Comparison of ENCODE assay signal across 27 mouse cellular contexts in the genomic region with DNA sequence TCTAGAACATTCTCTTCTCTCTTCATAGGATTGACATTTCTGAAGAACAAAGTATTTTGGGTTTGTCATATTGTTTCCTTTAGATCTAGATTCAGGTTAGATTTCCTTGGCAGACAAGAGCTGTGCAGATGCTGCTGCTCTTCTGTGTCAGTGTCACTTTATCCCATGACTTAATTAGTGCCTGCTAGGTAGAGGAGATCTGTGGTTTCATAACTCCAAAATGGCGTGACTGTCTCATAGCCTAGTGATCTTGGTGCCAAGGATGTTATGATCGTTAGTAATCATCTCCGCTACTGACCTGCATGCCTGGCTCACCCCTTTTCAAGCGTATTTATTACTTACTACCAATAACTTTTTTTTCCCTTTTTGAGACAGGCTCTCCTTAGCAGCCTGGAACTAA. TPM values are rescaled to one million over a fixed set of nuclear protein-coding genes. Genes with fewer than 3 reads are reported as not detected.
DNase-seq lines count a peak whose midpoint lies in the region; ATAC-seq and TF ChIP-seq lines count a peak whose summit lies in the region.
"Had no signal": no experiment of that assay in that cellular context is flagged by ENCODE, and none has a peak within 500 bp of the region (broad histone marks: within the 10 kb centered on the region; RNA-seq: fewer than 3 reads in every experiment).

No protein-coding gene starts in this region.

- H3K36me3 ChIP-seq in hindbrain, postnatal 0 days (ENCODE audit: insufficient read depth, low read length) = no peaks in the 10 kb centered on the region
- no peaks in the 10 kb centered on the region for H3K36me3 ChIP-seq in hindbrain, embryonic 12.5 days
- H3K36me3 ChIP-seq: liver, embryonic 15.5 days; lung, embryonic 15.5 days; neural tube, embryonic 12.5 days had no signal

- peaks cover 27% of the 10 kb centered on the region for H3K4me1 ChIP-seq in hindbrain, postnatal 0 days (ENCODE audit: insufficient read depth, low read length)
- H3K4me1 ChIP-seq in hindbrain, embryonic 12.5 days = peaks cover 61% of the 10 kb centered on the region

- WGBS in hindbrain, postnatal 0 days = 73% methylated on average over 4 of the region's 4 CpGs
- 79% methylated on average over 4 of the region's 4 CpGs for WGBS in hindbrain, embryonic 12.5 days

- H3K9ac ChIP-seq in hindbrain, postnatal 0 days (replicated peaks; ENCODE audit: low read length) = no peak overlapping the region
- H3K9ac ChIP-seq in hindbrain, embryonic 12.5 days = no peak overlapping the region
- H3K9ac ChIP-seq: embryonic facial prominence, embryonic 13.5 days; forebrain, embryonic 13.5 days; liver, embryonic 15.5 days; lung, embryonic 15.5 days; neural tube, embryonic 12.5 days had no signal

- TF ChIP-seq CTCF in hindbrain, postnatal 0 days (IDR thresholded peaks at IDR 0.05; ENCODE audit: low read depth) = no peak

- no peaks in the 10 kb centered on the region for H3K27me3 ChIP-seq in hindbrain, postnatal 0 days (ENCODE audit: insufficient read depth, low read length)
- no peaks in the 10 kb centered on the region for H3K27me3 ChIP-seq in hindbrain, embryonic 12.5 days
- H3K27me3 ChIP-seq: embryonic facial prominence, embryonic 13.5 days; forebrain, embryonic 13.5 days; liver, embryonic 15.5 days; lung, embryonic 15.5 days; neural tube, embryonic 12.5 days had no signal

- ATAC-seq in cerebellum, adult (ENCODE audit: insufficient number of reproducible peaks, low FRiP score, low TSS enrichment) = 0 out of 2 replicates have a peak, but pooled peaks have one; percentile 31
- ATAC-seq in hindbrain, postnatal 0 days = no peak
- ATAC-seq in hindbrain, embryonic 12.5 days (ENCODE audit: low FRiP score) = no peak
- ATAC-seq in inflammation-experienced regulatory T-cells, adult 6 months = peak; percentile 6
- ATAC-seq: forebrain, embryonic 13.5 days had no signal

- H3K4me3 ChIP-seq in hindbrain, postnatal 0 days (ENCODE audit: low read length) = no peak overlapping the region
- no peak overlapping the region for H3K4me3 ChIP-seq in hindbrain, embryonic 12.5 days
- H3K4me3 ChIP-seq: embryonic facial prominence, embryonic 13.5 days; erythroblast, embryonic 14.5 days; forebrain, embryonic 13.5 days; limb, embryonic 10.5 days; liver, embryonic 15.5 days; lung, embryonic 15.5 days; megakaryocyte, embryonic 14.5 days; neural tube, embryonic 12.5 days had no signal

- no peak for DNase-seq in cerebellum, postnatal 25 days
- DNase-seq in hindbrain, postnatal 0 days (ENCODE audit: low spot score) = peak; percentile 7
- peak; percentile 58 for DNase-seq in Muller cell, postnatal 12 days (ENCODE audit: inconsistent ontology term)
- DNase-seq in frontal cortex, postnatal 25 days (ENCODE audit: low spot score in 2 of 2) = no peak
- no peak for DNase-seq in cerebellum, adult 8-10 months
- DNase-seq: adrenal gland, adult 8-10 months; gastrocnemius, postnatal 36 days; heart, postnatal 36 days; kidney, adult 2 months; kidney, postnatal 10 days; liver; lung, postnatal 36 days; right cerebral cortex, adult 18-20 months; right cerebral cortex, postnatal 4 days had no signal

- no peaks in the 10 kb centered on the region for H3K9me3 ChIP-seq in hindbrain, postnatal 0 days (ENCODE audit: low read length)
- H3K9me3 ChIP-seq in hindbrain, embryonic 12.5 days (replicated peaks) = no peaks in the 10 kb centered on the region
- H3K9me3 ChIP-seq: embryonic facial prominence, embryonic 13.5 days; forebrain, embryonic 13.5 days; G1E; limb, embryonic 10.5 days; liver, embryonic 15.5 days; lung, embryonic 15.5 days; megakaryocyte, embryonic 14.5 days; neural tube, embryonic 12.5 days had no signal

- H3K27ac ChIP-seq in hindbrain, postnatal 0 days = no peak overlapping the region
- H3K27ac ChIP-seq in hindbrain, embryonic 12.5 days = no peak overlapping the region
- H3K27ac ChIP-seq: embryonic facial prominence, embryonic 13.5 days; forebrain, embryonic 13.5 days; limb, embryonic 10.5 days; liver, embryonic 15.5 days; lung, embryonic 15.5 days; neural tube, embryonic 12.5 days; stomach, postnatal 0 days had no signal

- no peak overlapping the region for H3K4me2 ChIP-seq in hindbrain, postnatal 0 days (ENCODE audit: low read depth, low read length)
- no peak overlapping the region for H3K4me2 ChIP-seq in hindbrain, embryonic 12.5 days (replicated peaks)
- H3K4me2 ChIP-seq: embryonic facial prominence, embryonic 13.5 days; forebrain, embryonic 13.5 days; liver, embryonic 15.5 days; lung, embryonic 15.5 days; neural tube, embryonic 12.5 days had no signal

RNA-seq across cellular contexts. Expression of a gene that starts 34.0 kb away (rescaled TPM):
- total RNA-seq in hindbrain, postnatal 0 days (2014; rRNA removed) = 193 and 194 TPM in 2 replicates
- 72.2 and 76.1 TPM in 2 replicates for polyA plus RNA-seq in hindbrain, postnatal 0 days (2015; fragmentation: Nextera tagmentation; extraction: Ambion mirVana)
- polyA plus RNA-seq in hindbrain, embryonic 12.5 days (2016; fragmentation: Nextera tagmentation; extraction: Ambion mirVana) = 104 TPM in 2 replicates
- 10 to 100 TPM; 12.4 to 58.2 (median 50.7) TPM for polyA plus RNA-seq in inflammation-experienced regulatory T-cells, adult 6 months (2017; shearing (Covaris generic))

RNA-seq across cellular contexts. Expression of a gene that starts 48.0 kb away (rescaled TPM):
- total RNA-seq in hindbrain, postnatal 0 days (2014; rRNA removed) = 10.5 and 15.0 TPM in 2 replicates
- polyA plus RNA-seq in hindbrain, postnatal 0 days (2015; fragmentation: Nextera tagmentation; extraction: Ambion mirVana) = 6.4 and 6.6 TPM in 2 replicates
- 7.2 and 7.7 TPM in 2 replicates for polyA plus RNA-seq in hindbrain, embryonic 12.5 days (2016; fragmentation: Nextera tagmentation; extraction: Ambion mirVana)
- polyA plus RNA-seq in inflammation-experienced regulatory T-cells, adult 6 months (2017; shearing (Covaris generic)) = 1 to 10 TPM; 2.9 to 4.9 (median 4.6) TPM

Comparison
In these comparisons a context has a peak if more than half of its experiments do, and no peak if none do; other contexts are left out.
1. ATAC-seq: peak in cerebellum, adult (single experiment) and inflammation-experienced regulatory T-cells, adult 6 months (single experiment); none in hindbrain, postnatal 0 days (single experiment) and hindbrain, embryonic 12.5 days (single experiment).
2. DNase-seq: peak in hindbrain, postnatal 0 days (single experiment) and Muller cell, postnatal 12 days (single experiment); none in cerebellum, postnatal 25 days (0 of 2), frontal cortex, postnatal 25 days (0 of 2) and cerebellum, adult 8-10 months (single experiment).